Mouse (Mus musculus): Measurements from ENCODE around the gene Pcp4.
A peak's percentile ranks its signal among the peaks of the same experiment; 100 is the strongest.

Pcp4 gene

GRCm38 (mm10) chr16:96487007-96487684 is 19.7 kb downstream of the Pcp4 start:
- no peak for DNase-seq (ENCODE audit: low spot score)

GRCm38 (mm10) chr16:96488038-96488437 is 20.6 kb downstream of the Pcp4 start:
- DNase-seq (ENCODE audit: low spot score), result no peak

- no peak for DNase-seq (ENCODE audit: low spot score)
Measured at GRCm38 (mm10) chr16:96491530-96491929, 24.1 kb downstream of the Pcp4 start.

GRCm38 (mm10) chr16:96494079-96494478 is 26.7 kb downstream of the Pcp4 start:
- DNase-seq (ENCODE audit: low spot score), result no peak

- no peak for DNase-seq (ENCODE audit: low spot score)
Measured at GRCm38 (mm10) chr16:96498951-96499350, 31.5 kb downstream of the Pcp4 start.

- DNase-seq (ENCODE audit: low spot score), result no peak
Measured at GRCm38 (mm10) chr16:96501241-96501640, 33.8 kb downstream of the Pcp4 start.

GRCm38 (mm10) chr16:96502586-96502985 is 35.2 kb downstream of the Pcp4 start:
- DNase-seq (ENCODE audit: low spot score), result no peak

- DNase-seq (ENCODE audit: low spot score), result no peak
Measured at GRCm38 (mm10) chr16:96514466-96514865, 47.1 kb downstream of the Pcp4 start.

- no peak for DNase-seq (ENCODE audit: low spot score)
Measured at GRCm38 (mm10) chr16:96527476-96527875, 60.1 kb downstream of the Pcp4 start.

- no peak for DNase-seq (ENCODE audit: low spot score)
Measured at GRCm38 (mm10) chr16:96528471-96528870, 61.1 kb downstream of the Pcp4 start.

GRCm38 (mm10) chr16:96529896-96530568 is 62.6 kb downstream of the Pcp4 start:
- no peak for DNase-seq (ENCODE audit: low spot score)

- no peak for DNase-seq (ENCODE audit: low spot score)
Measured at GRCm38 (mm10) chr16:96530569-96530898, 63.1 kb downstream of the Pcp4 start.

- no peak for DNase-seq (ENCODE audit: low spot score)
Measured at GRCm38 (mm10) chr16:96531029-96531428, 63.6 kb downstream of the Pcp4 start.

GRCm38 (mm10) chr16:96533710-96534109 is 66.3 kb downstream of the Pcp4 start:
- no peak for DNase-seq (ENCODE audit: low spot score)

GRCm38 (mm10) chr16:96535271-96535670 is 67.9 kb downstream of the Pcp4 start:
- DNase-seq (ENCODE audit: low spot score), result no peak

- DNase-seq (ENCODE audit: low spot score), result no peak
Measured at GRCm38 (mm10) chr16:96536426-96536825, 69.0 kb downstream of the Pcp4 start.

GRCm38 (mm10) chr16:96539091-96539490 is 71.7 kb downstream of the Pcp4 start:
- DNase-seq (ENCODE audit: low spot score), result no peak

- DNase-seq (ENCODE audit: low spot score), result peak; percentile 19
Measured at GRCm38 (mm10) chr16:96541056-96541455, 73.7 kb downstream of the Pcp4 start.

- DNase-seq (ENCODE audit: low spot score), result no peak
Measured at GRCm38 (mm10) chr16:96552680-96553079, 85.3 kb downstream of the Pcp4 start.

GRCm38 (mm10) chr16:96555412-96555811 is 88.0 kb downstream of the Pcp4 start:
- no peak for DNase-seq (ENCODE audit: low spot score)

GRCm38 (mm10) chr16:96556621-96557020 is 89.2 kb downstream of the Pcp4 start:
- no peak for DNase-seq (ENCODE audit: low spot score)

GRCm38 (mm10) chr16:96558341-96558740 is 90.9 kb downstream of the Pcp4 start:
- DNase-seq (ENCODE audit: low spot score), result no peak

GRCm38 (mm10) chr16:96559796-96560195 is 92.4 kb downstream of the Pcp4 start:
- no peak for DNase-seq (ENCODE audit: low spot score)

Measured in spleen, adult 12 weeks (tissue).